Mouse (Mus musculus) E14TG2a.4 (cell line): ENCODE measurements around the gene Fam25c.

Experiments
- CTCF ChIP-seq: conservative IDR thresholded peaks from 2 replicates; pipeline ENCODE4 v1.5.1; 2014; ENCODE audit warnings: low read length
- POU5F1 ChIP-seq: IDR thresholded peaks from 2 replicates; pipeline ENCODE4 v1.6.1; 2014; ENCODE audit warnings: low read length, borderline replicate concordance

DNA sequence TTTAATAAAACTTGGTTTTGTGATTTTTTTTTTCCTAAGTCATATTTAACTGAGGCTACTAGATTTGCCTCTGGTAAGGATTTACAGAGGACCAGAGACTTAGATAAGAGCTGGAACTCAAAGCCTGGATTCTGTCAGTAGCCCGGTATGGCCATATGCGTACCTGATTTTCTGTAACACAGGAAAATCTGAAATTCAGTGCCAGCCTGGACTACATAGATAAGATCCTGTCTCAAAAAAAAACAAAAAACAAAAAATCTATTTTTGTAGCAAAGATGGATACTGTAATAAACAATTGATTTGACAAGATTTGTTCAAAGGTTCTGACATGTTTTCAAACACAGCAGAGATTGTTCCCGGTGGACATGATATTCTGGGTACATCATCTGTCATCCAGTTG is 41.6 kb downstream of the Fam25c start:
- TF ChIP-seq CTCF (no peak), POU5F1 (no peak)
